Mouse (Mus musculus) MEL (cell line): ENCODE data around the gene Dram1. TPM values are rescaled to one million over a fixed set of nuclear protein-coding genes. Genes with fewer than 3 reads are reported as not detected.

Source experiments
- DNase-seq: peaks from one replicate; pipeline ENCODE4 v3.0.0; 2011; ENCODE audit warnings: low read depth, low spot score
- H3K27ac ChIP-seq: 2 replicates; pipeline ENCODE4 v1.5.1; 2012; ENCODE audit warnings: low read depth, mild to moderate bottlenecking, control low read depth, low read length, moderate library complexity; ENCODE audit not compliant: control insufficient read depth
- H3K27me3 ChIP-seq, 2 experiments: fragments of 150-350 bp in 1 of 2; sonication (generic) in 1 of 2; 2 replicates each; pipeline ENCODE4 v1.6.1; 2012; ENCODE audit warnings: low read length in 2 of 2, mild to moderate bottlenecking in 2 of 2, improper control_type of control experiment in 1 of 2, moderate library complexity in 1 of 2; ENCODE audit not compliant: insufficient read depth in 2 of 2, control insufficient read depth in 1 of 2
- H3K36me3 ChIP-seq, 2 experiments: 2 replicates each; pipeline ENCODE4 v1.6.1; 2012 to 2014; ENCODE audit warnings: low read length in 2 of 2, improper control_type of control experiment in 1 of 2, inconsistent platforms in 1 of 2, mild to moderate bottlenecking in 1 of 2; ENCODE audit not compliant: insufficient read depth in 2 of 2, control insufficient read depth in 1 of 2
- H3K4me1 ChIP-seq, 2 experiments: fragments of 150-350 bp in 1 of 2; sonication (generic) in 1 of 2; 2 replicates each; pipeline ENCODE4 v1.6.1; 2012; ENCODE audit warnings: low read length in 2 of 2, improper control_type of control experiment in 1 of 2, mild to moderate bottlenecking in 1 of 2; ENCODE audit not compliant: insufficient read depth in 2 of 2, control insufficient read depth in 1 of 2
- H3K4me3 ChIP-seq, 2 experiments: fragments of 150-350 bp in 1 of 2; sonication (generic) in 1 of 2; 2 replicates each; pipeline ENCODE4 v1.5.1; 2012; ENCODE audit warnings: low read depth in 2 of 2, low read length in 2 of 2, mild to moderate bottlenecking in 2 of 2, moderate library complexity in 2 of 2, control low read depth in 1 of 2, improper control_type of control experiment in 1 of 2; ENCODE audit not compliant: control insufficient read depth in 1 of 2, insufficient read depth in 1 of 2
- H3K79me2 ChIP-seq: 2 replicates; pipeline ENCODE4 v1.6.1; 2012; ENCODE audit warnings: mild to moderate bottlenecking, low read length, moderate library complexity; ENCODE audit not compliant: control insufficient read depth, poor library complexity, insufficient read depth
- H3K9ac ChIP-seq: 2 replicates; pipeline ENCODE4 v1.6.1; 2012; ENCODE audit warnings: low read depth, mild to moderate bottlenecking, control low read depth, low read length, moderate library complexity; ENCODE audit not compliant: control insufficient read depth, poor library complexity, severe bottlenecking
- H3K9me3 ChIP-seq: fragments of 150-350 bp; sonication (generic); replicated peaks from 2 replicates; pipeline ENCODE4 v1.6.1; 2012; ENCODE audit warnings: mild to moderate bottlenecking, low read length, improper control_type of control experiment, moderate library complexity; ENCODE audit not compliant: insufficient read depth
- BHLHE40 ChIP-seq: IDR thresholded peaks from 2 replicates; pipeline ENCODE4 v1.6.1; 2012; ENCODE audit warnings: low read depth, mild to moderate bottlenecking, inconsistent platforms, low read length, improper control_type of control experiment, borderline replicate concordance
- CHD2 ChIP-seq: IDR thresholded peaks from 2 replicates; pipeline ENCODE4 v1.6.1; 2011; ENCODE audit warnings: low read length, improper control_type of control experiment
- CTCF ChIP-seq, 3 experiments: IDR thresholded peaks in 2 of 3; conservative IDR thresholded peaks in 1 of 3; 2 replicates each; pipeline ENCODE4 v1.5.1; 2011 to 2012; ENCODE audit warnings: low read length in 3 of 3, low read depth in 2 of 3, mild to moderate bottlenecking in 2 of 3, improper control_type of control experiment in 1 of 3, inconsistent platforms in 1 of 3, mixed read lengths in 1 of 3, moderate library complexity in 1 of 3; ENCODE audit not compliant: control insufficient read depth in 1 of 3, insufficient read depth in 1 of 3, poor library complexity in 1 of 3, severe bottlenecking in 1 of 3
- GATA1 ChIP-seq: IDR thresholded peaks from 2 replicates; pipeline ENCODE4 v1.6.1; 2011; ENCODE audit warnings: low read depth, low read length, improper control_type of control experiment
- JUND ChIP-seq: IDR thresholded peaks from 2 replicates; pipeline ENCODE4 v1.6.1; 2011; ENCODE audit warnings: low read depth, mild to moderate bottlenecking, improper control_type of control experiment, low read length
- KAT2A ChIP-seq: conservative IDR thresholded peaks from 2 replicates; pipeline ENCODE4 v1.6.1; 2012; ENCODE audit warnings: low read depth, low read length, improper control_type of control experiment, inconsistent platforms
- MAFK ChIP-seq: IDR thresholded peaks from 2 replicates; pipeline ENCODE4 v1.6.1; 2011; ENCODE audit warnings: low read depth, mild to moderate bottlenecking, low read length, improper control_type of control experiment, borderline replicate concordance
- MAX ChIP-seq: IDR thresholded peaks from 2 replicates; pipeline ENCODE4 v1.6.1; 2011; ENCODE audit warnings: low read length, improper control_type of control experiment
- MYB ChIP-seq: IDR thresholded peaks from 2 replicates; pipeline ENCODE4 v1.6.1; 2011; ENCODE audit warnings: mild to moderate bottlenecking, low read depth, low read length, improper control_type of control experiment
- NELFE ChIP-seq: IDR thresholded peaks from 2 replicates; pipeline ENCODE4 v1.6.1; 2011; ENCODE audit warnings: low read depth, low read length, improper control_type of control experiment
- NRF1 ChIP-seq: IDR thresholded peaks from 2 replicates; pipeline ENCODE4 v1.6.1; 2014; ENCODE audit warnings: low read depth, mild to moderate bottlenecking, inconsistent platforms, low read length, improper control_type of control experiment, moderate library complexity; ENCODE audit not compliant: poor library complexity, insufficient read depth, severe bottlenecking
- POLR2AphosphoS2 ChIP-seq: IDR thresholded peaks from 2 replicates; pipeline ENCODE4 v1.6.1; 2011; ENCODE audit warnings: low read length, improper control_type of control experiment
- POLR2AphosphoS5 ChIP-seq: IDR thresholded peaks from 2 replicates; pipeline ENCODE4 v1.6.1; 2012; ENCODE audit warnings: low read depth, borderline replicate concordance, mild to moderate bottlenecking, inconsistent platforms, low read length, moderate library complexity, mixed read lengths
- SMC3 ChIP-seq: IDR thresholded peaks from 2 replicates; pipeline ENCODE4 v1.6.1; 2011; ENCODE audit warnings: low read depth, low read length, improper control_type of control experiment
- TAL1 ChIP-seq: IDR thresholded peaks from 2 replicates; pipeline ENCODE4 v1.6.1; 2012; ENCODE audit warnings: mild to moderate bottlenecking, inconsistent platforms, low read length, moderate library complexity, mixed read lengths
- TBP ChIP-seq: IDR thresholded peaks from 2 replicates; pipeline ENCODE4 v1.8.0; 2011; ENCODE audit warnings: low read depth, low read length, improper control_type of control experiment
- UBTF ChIP-seq: IDR thresholded peaks from 2 replicates; pipeline ENCODE4 v1.6.1; 2012; ENCODE audit warnings: low read depth, mild to moderate bottlenecking, inconsistent platforms, low read length, improper control_type of control experiment, moderate library complexity, borderline replicate concordance; ENCODE audit not compliant: insufficient read depth
- USF1 ChIP-seq: IDR thresholded peaks from 2 replicates; pipeline ENCODE4 v1.6.1; 2014; ENCODE audit warnings: low read depth, mild to moderate bottlenecking, inconsistent platforms, low read length, improper control_type of control experiment, moderate library complexity
- ZMIZ1 ChIP-seq: IDR thresholded peaks from 2 replicates; pipeline ENCODE4 v1.6.1; 2012; ENCODE audit warnings: low read depth, mild to moderate bottlenecking, inconsistent platforms, low read length, improper control_type of control experiment, moderate library complexity
- ZNF384 ChIP-seq: IDR thresholded peaks from 2 replicates; pipeline ENCODE4 v1.6.1; 2012; ENCODE audit warnings: low read depth, mild to moderate bottlenecking, inconsistent platforms, low read length, improper control_type of control experiment
- polyA plus RNA-seq, 2 experiments: library from polyadenylated mRNA; stranded (reverse) in 1 of 2; unstranded in 1 of 2; fragments of >175 nt in 1 of 2; fragments of >200 nt in 1 of 2; gene quantifications; 2 replicates each; pipeline versions ENCODE4 v1.2.1 to v1.2.4; 2012; ENCODE audit warnings: low replicate concordance in 2 of 2, low read depth in 1 of 2; ENCODE audit not compliant: insufficient read length in 2 of 2, insufficient read depth in 1 of 2, missing spikeins in 1 of 2
- total RNA-seq: library from RNA; depleted of rRNA; stranded (reverse); fragments of 300-350 nt; gene quantifications from 2 replicates; pipeline ENCODE4 v1.2.3, GENCODE M21; 2012

Dram1 gene
- total and polyA plus RNA-seq, 3 experiments: 0.17 TPM; not detected in 2

DNA sequence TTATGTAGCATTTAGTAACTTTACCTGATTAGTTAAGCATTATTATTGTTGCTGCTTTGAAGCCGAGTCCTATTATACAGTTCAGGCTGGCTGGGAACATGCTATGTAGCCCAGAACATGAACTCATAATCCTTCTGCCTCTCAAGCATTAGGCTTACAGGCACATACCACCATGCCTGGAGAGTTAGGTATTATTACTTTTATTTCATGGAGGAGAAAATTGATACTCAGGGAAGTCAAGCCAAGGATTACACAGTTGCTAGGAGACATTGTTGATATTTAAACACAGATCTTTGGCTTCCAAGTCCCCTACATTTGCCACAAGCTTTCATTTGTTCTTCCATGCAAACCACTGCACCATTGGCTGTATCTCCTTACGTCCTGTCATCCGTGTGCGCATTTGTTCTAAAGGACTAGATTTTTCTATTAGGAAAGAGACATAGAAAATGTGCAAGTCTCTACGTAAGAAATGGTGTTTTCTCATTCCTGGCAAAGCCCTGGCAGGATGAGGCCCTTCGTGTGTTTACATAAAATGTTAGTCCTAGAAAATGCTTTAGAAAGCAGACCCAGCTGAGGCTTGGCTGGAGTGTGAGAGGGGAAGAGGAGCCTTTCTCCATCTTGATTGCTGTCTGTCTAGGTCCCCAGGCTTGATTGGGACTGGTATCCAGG, 76.9 kb downstream of the Dram1 start:
- Histone ChIP-seq H3K9me3 (no peaks in the 10 kb centered on the region), H3K9ac (no peak overlapping the region)
- no peak for TF ChIP-seq ZNF384
- TF ChIP-seq UBTF: no peak
- TF ChIP-seq TBP: no peak
- no peak for TF ChIP-seq NELFE
- TF ChIP-seq JUND: no peak
- TF ChIP-seq ZMIZ1: no peak
- no peak for TF ChIP-seq NRF1
- no peak for TF ChIP-seq MYB
- TF ChIP-seq BHLHE40: no peak
- TF ChIP-seq CHD2: no peak
- TF ChIP-seq POLR2AphosphoS5: no peak
- TF ChIP-seq SMC3: no peak
- TF ChIP-seq, all 39 proteins: peak for 0
- Histone ChIP-seq H3K79me2 (no peaks in the 10 kb centered on the region), H3K4me1 (no peaks in the 10 kb centered on the region), H3K27ac (no peak overlapping the region), H3K36me3 (no peaks in the 10 kb centered on the region), H3K4me3 (no peak overlapping the region), H3K27me3 (no peaks in the 10 kb centered on the region; a peak in 1 of 4 replicates)
- DNase-seq: no peak

DNA sequence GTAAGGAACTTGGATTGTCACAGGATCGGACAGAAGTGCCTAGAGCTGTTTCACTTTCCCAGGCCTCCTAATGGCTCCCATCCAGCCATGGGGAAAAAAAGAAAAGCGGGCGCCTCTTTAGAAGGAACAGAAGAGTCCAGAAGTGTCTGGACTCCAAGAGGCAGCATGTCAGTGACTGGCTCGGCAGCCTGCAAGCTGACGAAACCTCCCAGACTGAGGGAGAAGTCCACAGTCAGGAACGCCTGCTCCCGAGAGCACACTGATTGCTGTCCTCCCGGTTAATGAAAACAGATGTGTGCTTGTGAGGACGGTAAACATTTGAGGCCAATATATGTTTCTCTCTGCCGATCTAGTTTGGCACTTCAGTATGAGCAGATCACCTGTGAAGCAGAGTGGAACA, 81.9 kb downstream of the Dram1 start:
- no peak overlapping the region for H3K4me3 ChIP-seq
- DNase-seq: no peak
- H3K36me3 ChIP-seq: no peaks in the 10 kb centered on the region
- no peaks in the 10 kb centered on the region for H3K9me3 ChIP-seq
- no peaks in the 10 kb centered on the region for H3K79me2 ChIP-seq
- H3K27me3 ChIP-seq: no peaks in the 10 kb centered on the region
- no peaks in the 10 kb centered on the region for H3K4me1 ChIP-seq
- no peak overlapping the region for H3K9ac ChIP-seq
- H3K27ac ChIP-seq: no peak overlapping the region
- no peak for TF ChIP-seq POLR2AphosphoS5
- TF ChIP-seq NELFE: no peak
- TF ChIP-seq TAL1: no peak
- TF ChIP-seq POLR2AphosphoS2: no peak
- TF ChIP-seq KAT2A: no peak
- no peak for TF ChIP-seq TBP
- TF ChIP-seq NRF1: no peak
- TF ChIP-seq MAFK: no peak
- no peak for TF ChIP-seq MAX
- TF ChIP-seq CTCF (IDR thresholded peaks at IDR 0.05 in 2 of 3, conservative IDR thresholded peaks at IDR 0.05 in 1 of 3; ENCODE audit: control insufficient read depth in 1 of 3, insufficient read depth in 1 of 3, low read depth in 2 of 3, low read length in 3 of 3, poor library complexity in 1 of 3, severe bottlenecking in 1 of 3): no peak
- no peak for TF ChIP-seq GATA1
- TF ChIP-seq USF1: no peak
